Mouse (Mus musculus): ENCODE results near the gene Elane. TPM values are rescaled to one million over a fixed set of nuclear protein-coding genes. Genes with fewer than 3 reads are reported as not detected.
A peak's percentile ranks its signal among the peaks of the same experiment; 100 is the strongest.
"Not testable (repeated sequence)": the region's sequence is repeated elsewhere in the genome, so short reads cannot be mapped to it uniquely, and the experiment has no call there.

The Elane gene
- polyA plus RNA-seq, 1 experiment from 2014 or later = 3.4 TPM

DNA sequence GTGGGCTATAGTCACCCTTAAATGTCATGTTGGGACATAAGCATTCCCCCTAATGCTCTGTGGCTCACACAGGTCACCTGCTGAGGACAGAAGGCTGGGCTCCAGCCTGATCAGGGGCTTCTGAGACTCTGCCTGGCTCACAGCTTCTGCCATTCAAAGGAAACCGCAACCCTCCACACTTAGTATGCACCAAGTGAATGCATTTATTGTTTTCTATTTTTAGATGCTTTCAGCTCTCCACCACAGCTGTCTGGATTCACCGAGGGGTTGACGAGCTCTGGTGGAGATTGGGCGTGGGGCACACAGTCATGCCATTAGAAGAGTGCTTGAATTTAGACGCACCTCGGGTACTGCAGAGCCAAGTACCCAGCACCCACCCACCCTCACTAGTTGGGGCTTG lies 12.7 kb upstream of the Elane start:
- 5% methylated on average over 6 of the region's 6 CpGs for WGBS
- Histone ChIP-seq H3K4me3 (replicated peaks) (peak overlapping the region; percentile 77), H3K4me1 (peaks cover 34% of the 10 kb centered on the region), H3K27me3 (no peaks in the 10 kb centered on the region), H3K4me2 (peak overlapping the region; percentile 96), H3K36me3 (peaks cover 26% of the 10 kb centered on the region), H3K9me3 (replicated peaks) (no peaks in the 10 kb centered on the region), H3K9ac (peak overlapping the region; percentile 82), H3K27ac (peak overlapping the region; percentile 83; the same call in 1 of the 2 replicates)
- ATAC-seq (replicated peaks; ENCODE audit: low FRiP score) = no peak

DNA sequence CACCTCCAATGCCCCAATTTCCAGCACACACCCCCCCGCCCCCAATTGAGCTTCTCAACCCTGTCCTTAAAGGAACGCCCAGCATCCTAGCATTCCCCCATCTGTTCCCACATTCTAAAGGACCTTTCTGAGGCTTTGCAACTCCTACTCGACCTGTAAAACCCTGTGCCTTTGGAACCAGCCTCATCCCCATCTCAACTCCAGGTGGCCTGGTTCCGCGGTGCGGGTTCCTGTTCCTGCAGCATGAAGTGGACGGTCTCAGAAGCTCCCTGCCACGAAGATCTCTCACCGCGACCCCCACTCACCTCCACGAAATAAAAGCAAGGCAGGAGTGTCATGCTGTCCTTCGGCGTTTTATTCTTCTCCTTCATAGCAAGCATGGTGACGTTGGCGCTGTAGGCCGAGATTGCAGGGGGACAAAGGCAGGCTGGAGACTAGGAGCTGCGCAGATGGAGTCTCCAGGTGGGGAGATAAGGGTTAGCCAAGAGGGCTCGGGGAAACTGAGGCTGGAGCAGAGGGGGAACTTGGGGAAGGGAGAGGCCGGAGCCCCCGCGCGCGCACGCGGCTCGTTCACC lies 12.2 kb upstream of the Elane start:
- Histone ChIP-seq H3K4me1 (peaks cover 34% of the 10 kb centered on the region), H3K9ac (peak overlapping the region; percentile 82), H3K27ac (peak overlapping the region; percentile 83), H3K27me3 (no peaks in the 10 kb centered on the region), H3K4me3 (replicated peaks) (peak overlapping the region; percentile 77), H3K36me3 (peaks cover 26% of the 10 kb centered on the region), H3K4me2 (peak overlapping the region; percentile 96), H3K9me3 (replicated peaks) (no peaks in the 10 kb centered on the region)
- ATAC-seq (replicated peaks; ENCODE audit: low FRiP score) = peak; percentile 5; the same call in 1 of the 2 replicates
- under 1% methylated on average over 26 of the region's 26 CpGs for WGBS

DNA sequence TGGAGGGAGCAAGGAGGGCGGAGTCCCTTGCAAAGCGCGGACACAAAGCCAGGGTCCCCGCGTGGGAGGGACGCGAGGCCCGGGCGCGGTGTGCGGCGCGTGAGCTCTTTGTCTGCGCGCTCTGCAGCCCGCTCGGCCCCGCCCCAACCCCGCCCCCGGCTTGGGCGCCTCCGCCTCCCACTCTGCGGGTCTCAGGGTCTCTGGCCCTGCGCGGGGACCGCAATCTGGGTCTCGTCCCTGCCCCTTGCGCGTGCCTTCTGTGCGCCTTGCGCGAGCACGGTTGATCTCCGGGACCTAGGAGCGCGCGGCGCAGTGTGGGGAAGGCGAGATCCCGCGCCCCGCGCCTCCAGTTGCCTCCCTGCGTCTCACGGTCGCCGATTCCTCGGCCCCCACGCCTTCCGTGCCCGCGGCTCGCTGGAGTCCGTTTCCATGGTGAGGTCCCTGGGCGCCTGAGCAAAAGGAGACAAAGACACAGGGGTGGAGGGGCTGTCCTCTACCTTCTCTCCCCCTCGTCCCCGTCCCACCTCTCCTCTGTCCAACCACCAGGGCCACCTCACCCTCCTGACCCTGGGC lies 11.7 kb upstream of the Elane start, which contains the start of the genes Prtn3 and Plppr3:
TSS of gene Prtn3 (plus strand) at position 187 of the 573 bp plus-strand sequence.
TSS of gene Plppr3 (minus strand) at position 345 of the 573 bp plus-strand sequence.
- H3K4me3 ChIP-seq (replicated peaks) = peak within 1 kb of the TSS; percentile 77
- no peaks in the 10 kb centered on the region for H3K9me3 ChIP-seq (replicated peaks)
- peaks cover 37% of the 10 kb centered on the region for H3K4me1 ChIP-seq
- peak within 1 kb of the TSS; percentile 82 for H3K9ac ChIP-seq
- H3K27me3 ChIP-seq = no peaks in the 10 kb centered on the region
- peak; percentile 85 for ATAC-seq (replicated peaks; ENCODE audit: low FRiP score)
- peak within 1 kb of the TSS; percentile 96 for H3K4me2 ChIP-seq
- WGBS = under 1% methylated on average over 52 of the region's 57 CpGs
- H3K36me3 ChIP-seq = peaks cover 22% of the 10 kb centered on the region
- H3K27ac ChIP-seq = peak within 1 kb of the TSS; percentile 83

DNA sequence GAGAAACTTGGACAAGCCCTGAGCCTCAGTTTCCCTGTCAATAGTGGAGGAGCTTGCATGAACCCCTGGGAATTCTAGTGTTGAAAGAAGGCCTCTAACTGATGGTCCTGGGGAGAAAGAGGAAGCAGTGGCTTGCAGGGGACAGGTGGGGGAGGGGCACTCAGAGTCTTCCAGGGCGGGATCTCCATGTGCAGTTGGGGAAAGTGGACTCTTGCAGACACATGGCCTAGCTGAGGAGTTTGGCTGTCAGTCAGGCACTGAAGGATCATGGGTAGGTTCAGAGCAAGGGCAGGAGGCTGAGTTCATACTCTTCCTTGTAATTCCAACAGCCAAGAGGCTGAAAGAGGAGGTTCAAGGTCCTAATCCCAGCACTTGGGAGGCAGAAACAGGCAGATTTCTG lies 8.9 kb upstream of the Elane start:
- no peak overlapping the region for H3K9ac ChIP-seq
- H3K4me1 ChIP-seq = peaks cover 65% of the 10 kb centered on the region
- H3K4me2 ChIP-seq = no peak overlapping the region
- WGBS = 38% methylated on average over 1 of the region's 1 CpGs
- no peak for ATAC-seq (replicated peaks; ENCODE audit: low FRiP score)
- H3K4me3 ChIP-seq (replicated peaks) = no peak overlapping the region
- H3K36me3 ChIP-seq = no peaks in the 10 kb centered on the region
- H3K27ac ChIP-seq = no peak overlapping the region
- no peaks in the 10 kb centered on the region for H3K9me3 ChIP-seq (replicated peaks)
- H3K27me3 ChIP-seq = 0 out of 2 replicates have a peak, but pooled peaks cover 5% of the 10 kb centered on the region

DNA sequence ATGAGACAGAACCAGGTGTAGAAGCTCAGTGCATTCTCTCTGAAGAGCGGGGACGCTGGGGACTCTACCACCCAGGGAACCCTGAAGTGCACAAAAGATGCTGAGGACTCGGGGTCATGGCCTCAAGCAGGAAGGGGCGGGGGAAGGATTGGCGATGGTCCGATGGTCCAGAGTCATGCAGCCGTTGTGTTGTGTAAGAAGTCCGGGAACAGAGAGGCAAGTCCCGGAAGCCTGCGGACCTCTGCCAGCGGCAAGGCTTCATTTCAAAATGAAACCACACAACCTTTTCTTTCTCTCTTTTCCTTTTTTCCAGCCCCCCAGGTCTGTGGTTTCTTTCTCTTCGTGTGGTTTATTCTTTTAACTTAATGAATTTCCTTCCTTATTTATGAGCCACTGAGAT lies 8.3 kb upstream of the Elane start:
- H3K27me3 ChIP-seq = 0 out of 2 replicates have a peak, but pooled peaks cover 5% of the 10 kb centered on the region
- no peak for ATAC-seq (replicated peaks; ENCODE audit: low FRiP score)
- H3K9me3 ChIP-seq (replicated peaks) = no peaks in the 10 kb centered on the region
- H3K9ac ChIP-seq = no peak overlapping the region
- no peak overlapping the region for H3K4me2 ChIP-seq
- peaks cover 67% of the 10 kb centered on the region for H3K4me1 ChIP-seq
- H3K4me3 ChIP-seq (replicated peaks) = no peak overlapping the region
- no peaks in the 10 kb centered on the region for H3K36me3 ChIP-seq
- 44% methylated on average over 12 of the region's 12 CpGs for WGBS
- H3K27ac ChIP-seq = peak overlapping the region; percentile 28; the same call in 1 of the 2 replicates

DNA sequence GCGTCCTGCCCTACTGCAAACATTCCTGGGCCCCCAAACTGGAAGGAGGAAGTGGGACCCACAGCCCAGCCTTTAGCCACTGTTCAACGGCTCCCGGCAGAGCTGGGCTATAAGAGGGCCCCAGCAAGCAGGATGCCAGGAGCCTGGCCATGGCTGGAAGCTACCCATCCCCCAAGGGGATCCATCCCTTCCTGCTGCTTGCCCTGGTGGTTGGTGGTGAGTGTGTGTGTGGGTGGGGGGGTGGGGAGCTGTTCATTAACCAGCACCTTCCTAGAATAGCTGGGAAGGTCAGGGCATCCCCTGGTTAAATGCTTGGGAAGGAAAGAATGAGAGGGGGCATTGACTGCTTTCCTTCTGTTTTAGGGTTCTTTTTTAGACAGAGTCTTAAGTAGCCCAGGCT lies 6.5 kb upstream of the Elane start:
- Histone ChIP-seq H3K9me3 (replicated peaks) (no peaks in the 10 kb centered on the region), H3K27ac (peak overlapping the region; percentile 74), H3K4me3 (replicated peaks) (no peak overlapping the region), H3K4me2 (peak overlapping the region; percentile 1; the same call in 1 of the 2 replicates), H3K4me1 (peaks cover 65% of the 10 kb centered on the region), H3K27me3 (peaks cover 8% of the 10 kb centered on the region; the same call in 1 of the 2 replicates), H3K36me3 (no peaks in the 10 kb centered on the region), H3K9ac (no peak overlapping the region)
- 30% methylated on average over 3 of the region's 3 CpGs for WGBS
- peak; percentile 22; the same call in 1 of the 2 replicates for ATAC-seq (replicated peaks; ENCODE audit: low FRiP score)

DNA sequence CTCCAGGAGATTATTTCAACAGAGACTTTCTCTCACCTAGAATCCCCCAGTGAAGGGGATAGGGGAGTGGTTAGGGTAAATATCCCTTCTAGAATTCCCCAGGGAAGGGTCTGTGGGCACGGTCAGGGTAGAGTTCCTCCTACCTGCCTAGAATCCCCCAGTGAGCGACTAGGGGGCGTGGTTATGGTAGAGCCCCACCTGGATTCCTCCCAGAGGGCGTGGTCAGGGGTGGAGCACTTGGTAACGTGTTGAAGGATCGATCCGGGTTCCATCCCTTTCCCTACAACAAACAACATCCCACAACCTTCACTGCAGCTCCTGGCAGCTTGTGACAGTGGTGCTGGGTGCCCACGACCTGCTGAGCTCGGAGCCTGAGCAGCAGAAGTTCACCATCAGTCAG lies 5.3 kb upstream of the Elane start:
- peaks cover 8% of the 10 kb centered on the region; the same call in 1 of the 2 replicates for H3K27me3 ChIP-seq
- peak overlapping the region; percentile 74 for H3K27ac ChIP-seq
- no peak overlapping the region; the same call in 1 of the 2 replicates for H3K4me3 ChIP-seq (replicated peaks)
- no peaks in the 10 kb centered on the region for H3K9me3 ChIP-seq (replicated peaks)
- 16% methylated on average over 9 of the region's 9 CpGs for WGBS
- H3K36me3 ChIP-seq = no peaks in the 10 kb centered on the region
- peak overlapping the region; percentile 27; the same call in 1 of the 2 replicates for H3K4me2 ChIP-seq
- no peak overlapping the region for H3K9ac ChIP-seq
- no peak for ATAC-seq (replicated peaks; ENCODE audit: low FRiP score)
- peaks cover 61% of the 10 kb centered on the region for H3K4me1 ChIP-seq

DNA sequence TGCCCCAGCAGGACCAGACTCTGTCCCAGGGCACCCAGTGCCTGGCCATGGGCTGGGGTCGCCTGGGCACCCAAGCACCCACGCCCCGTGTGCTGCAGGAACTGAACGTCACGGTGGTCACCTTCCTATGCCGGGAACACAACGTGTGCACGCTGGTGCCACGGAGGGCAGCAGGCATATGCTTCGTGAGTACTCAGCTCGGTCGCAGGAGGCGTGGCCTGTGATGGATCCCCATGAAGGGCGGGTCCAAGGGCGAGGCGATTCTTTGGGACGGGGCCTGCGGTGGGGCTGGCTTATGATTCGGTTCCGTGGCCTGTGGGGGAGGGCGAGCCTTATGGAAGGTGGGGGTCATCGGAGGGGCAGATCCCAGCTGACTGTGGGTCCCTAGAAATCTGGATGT lies 4.1 kb upstream of the Elane start:
- no peak for ATAC-seq (replicated peaks; ENCODE audit: low FRiP score)
- H3K4me1 ChIP-seq = peaks cover 60% of the 10 kb centered on the region
- H3K4me3 ChIP-seq (replicated peaks) = peak overlapping the region; percentile 22
- H3K36me3 ChIP-seq = no peaks in the 10 kb centered on the region
- H3K27me3 ChIP-seq = peaks cover 8% of the 10 kb centered on the region; the same call in 1 of the 2 replicates
- H3K9ac ChIP-seq = peak overlapping the region; percentile 24
- H3K4me2 ChIP-seq = peak overlapping the region; percentile 52
- no peak overlapping the region for H3K27ac ChIP-seq
- H3K9me3 ChIP-seq (replicated peaks) = no peaks in the 10 kb centered on the region
- 6% methylated on average over 22 of the region's 22 CpGs for WGBS

DNA sequence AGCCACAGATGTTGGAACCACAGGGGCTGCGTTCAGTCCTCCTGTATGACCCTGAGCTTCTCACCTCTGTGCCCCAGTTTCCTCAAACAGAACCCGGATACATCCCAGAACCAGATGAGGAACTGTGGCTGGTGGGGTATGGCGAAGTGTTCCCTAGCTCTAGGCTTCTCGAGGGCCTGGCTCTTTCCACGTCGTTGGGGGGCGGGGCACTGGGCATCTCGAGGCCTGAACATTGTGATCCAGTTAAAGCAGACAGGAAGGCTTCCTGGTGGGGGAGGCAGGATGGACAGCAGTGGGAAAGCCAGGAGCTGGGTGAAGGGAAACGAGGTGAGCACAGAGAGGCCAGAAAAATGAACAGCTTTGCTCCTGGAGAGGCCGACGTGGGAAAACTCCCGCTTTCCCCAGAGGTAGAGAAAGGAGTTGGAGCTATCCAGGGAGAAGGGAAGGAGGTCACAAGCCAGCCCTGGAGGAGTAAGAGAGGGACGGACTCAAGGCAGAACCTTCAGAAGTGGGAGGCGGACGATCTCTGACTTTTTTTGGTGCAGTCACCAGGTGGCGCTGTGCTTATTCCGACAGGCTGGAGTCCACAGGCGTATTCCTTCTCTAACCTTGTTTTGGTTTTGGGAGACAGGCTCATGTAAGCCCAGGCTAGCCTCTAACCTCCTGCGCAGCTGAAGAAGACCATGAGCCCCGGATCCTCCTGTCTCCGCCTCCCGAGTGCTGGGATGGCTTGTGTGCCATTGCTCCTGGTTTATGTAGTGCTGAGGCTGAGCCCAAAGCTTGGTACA lies 2.6 kb upstream of the Elane start:
- H3K4me2 ChIP-seq = peak overlapping the region; percentile 19; the same call in 1 of the 2 replicates
- no peaks in the 10 kb centered on the region for H3K9me3 ChIP-seq (replicated peaks)
- H3K9ac ChIP-seq = peak overlapping the region; percentile 5; the same call in 1 of the 2 replicates
- WGBS = 15% methylated on average over 22 of the region's 22 CpGs
- H3K27me3 ChIP-seq = peaks cover 8% of the 10 kb centered on the region; the same call in 1 of the 2 replicates
- H3K4me3 ChIP-seq (replicated peaks) = peak overlapping the region; percentile 1; the same call in 1 of the 2 replicates
- no peak overlapping the region for H3K27ac ChIP-seq
- ATAC-seq (replicated peaks; ENCODE audit: low FRiP score) = 0 out of 2 replicates have a peak, but pooled peaks have one; percentile 3
- peaks cover 48% of the 10 kb centered on the region for H3K4me1 ChIP-seq
- H3K36me3 ChIP-seq = no peaks in the 10 kb centered on the region

DNA sequence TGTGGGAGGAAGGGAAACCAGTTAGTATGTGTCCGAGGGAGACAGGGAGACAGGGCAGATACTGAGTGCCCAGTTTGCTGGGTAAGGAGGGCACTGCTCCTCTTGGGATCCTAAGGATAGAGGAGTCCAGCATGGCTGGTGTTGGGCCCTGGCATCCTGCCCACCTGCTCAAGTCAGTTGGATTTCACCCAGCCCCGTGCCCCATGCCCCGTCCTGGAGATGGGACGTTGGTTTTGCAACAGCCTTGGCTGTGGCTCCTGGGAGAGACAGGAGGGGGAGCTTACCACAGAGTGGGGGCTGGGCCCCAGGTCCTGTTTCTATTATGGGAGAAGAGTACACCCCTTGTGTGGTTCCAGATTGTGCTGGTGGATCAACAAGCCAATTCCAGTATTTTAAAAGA lies 1.6 kb upstream of the Elane start:
- Histone ChIP-seq H3K27ac (no peak overlapping the region), H3K4me2 (no peak overlapping the region), H3K9me3 (replicated peaks) (no peaks in the 10 kb centered on the region), H3K36me3 (no peaks in the 10 kb centered on the region), H3K4me3 (replicated peaks) (no peak overlapping the region), H3K9ac (no peak overlapping the region), H3K4me1 (peaks cover 46% of the 10 kb centered on the region), H3K27me3 (peaks cover 8% of the 10 kb centered on the region; the same call in 1 of the 2 replicates)
- 64% methylated on average over 4 of the region's 4 CpGs for WGBS
- ATAC-seq (replicated peaks; ENCODE audit: low FRiP score) = no peak

DNA sequence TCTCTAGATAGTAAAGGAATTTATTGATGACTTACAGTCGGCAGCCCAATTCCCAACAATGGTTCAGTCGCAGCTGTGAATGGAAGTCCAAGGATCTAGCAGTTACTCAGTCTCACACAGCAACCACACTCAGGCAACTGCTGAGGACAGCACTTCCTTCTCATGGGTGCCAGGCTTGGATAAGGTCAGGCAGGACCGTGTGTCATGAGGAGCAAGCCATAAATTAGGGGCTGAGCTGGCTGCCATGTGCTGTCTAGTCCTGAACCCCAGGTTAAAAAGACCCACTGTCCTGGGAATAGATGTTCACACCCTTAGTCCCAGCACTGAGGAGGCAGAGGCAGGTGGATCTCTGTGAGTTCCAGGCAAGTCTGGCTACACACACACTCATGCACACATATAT lies 1.1 kb upstream of the Elane start:
- H3K4me1 ChIP-seq = peaks cover 41% of the 10 kb centered on the region
- H3K36me3 ChIP-seq; H3K9me3 ChIP-seq (replicated peaks); H3K4me3 ChIP-seq (replicated peaks); H3K27ac ChIP-seq; H3K9ac ChIP-seq; H3K27me3 ChIP-seq; ATAC-seq (replicated peaks; ENCODE audit: low FRiP score); H3K4me2 ChIP-seq: not testable (repeated sequence)
- 70% methylated on average over 3 of the region's 3 CpGs for WGBS

Data from kidney, embryonic 15.5 days (tissue).